Mouse (Mus musculus) mouse trophoblast stem cell (cell line): ENCODE data around the gene AA467197.

Experiments
- in situ Hi-C, 2 experiments: fragments of 300-500 bp; cut with MseI, MboI; formaldehyde crosslinking; loops; 2 replicates in 1 of 2; 3 replicates in 1 of 2; pipeline ENCODE4 v1.15.1; 2025

Gene AA467197

GRCm38 (mm10) chr2:122637526-122637997, 776 bp downstream of the AA467197 start:
- in situ Hi-C loops = loop anchor here (10.0 kb wide), 1 partner anchor 117 kb away; no protein-coding TSS in a partner anchor

- in situ Hi-C loops = loop anchor here (10.0 kb wide), 1 partner anchor 117 kb away; no protein-coding TSS in a partner anchor
These were observed 1.2 kb downstream of the AA467197 start for GRCm38 (mm10) chr2:122638029-122638428.

GRCm38 (mm10) chr2:122638673-122639072, 1.9 kb downstream of the AA467197 start:
- in situ Hi-C loops = loop anchor here (10.0 kb wide), 1 partner anchor 116 kb away; no protein-coding TSS in a partner anchor

- in situ Hi-C loops = no loop called here
These were observed 15.6 kb downstream of the AA467197 start for GRCm38 (mm10) chr2:122652096-122653084.

- in situ Hi-C loops = no loop called here
These were observed 19.3 kb downstream of the AA467197 start for GRCm38 (mm10) chr2:122656052-122656451.

GRCm38 (mm10) chr2:122656767-122657166, 20.0 kb downstream of the AA467197 start:
- in situ Hi-C loops = no loop called here

GRCm38 (mm10) chr2:122657707-122658524, 21.1 kb downstream of the AA467197 start:
- in situ Hi-C loops = no loop called here

- in situ Hi-C loops = no loop called here
These were observed 23.0 kb downstream of the AA467197 start for GRCm38 (mm10) chr2:122659825-122660224.

GRCm38 (mm10) chr2:122665253-122665972, 28.6 kb downstream of the AA467197 start:
- in situ Hi-C loops = no loop called here

GRCm38 (mm10) chr2:122665973-122666875, 29.4 kb downstream of the AA467197 start:
- in situ Hi-C loops = no loop called here

- in situ Hi-C loops = no loop called here
These were observed 31.1 kb downstream of the AA467197 start for GRCm38 (mm10) chr2:122667856-122668255.

- in situ Hi-C loops = no loop called here
These were observed 34.9 kb downstream of the AA467197 start for GRCm38 (mm10) chr2:122671714-122672113.

- in situ Hi-C loops = no loop called here
These were observed 36.1 kb downstream of the AA467197 start for GRCm38 (mm10) chr2:122672841-122673240.

- in situ Hi-C loops = no loop called here
These were observed 38.3 kb downstream of the AA467197 start for GRCm38 (mm10) chr2:122675126-122675525.

- in situ Hi-C loops = no loop called here
These were observed 44.8 kb downstream of the AA467197 start for GRCm38 (mm10) chr2:122681379-122682137.

- in situ Hi-C loops = no loop called here
These were observed 45.7 kb downstream of the AA467197 start for GRCm38 (mm10) chr2:122682520-122682919.

GRCm38 (mm10) chr2:122683641-122684040, 46.9 kb downstream of the AA467197 start:
- in situ Hi-C loops = no loop called here

GRCm38 (mm10) chr2:122686665-122687064, 49.9 kb downstream of the AA467197 start:
- in situ Hi-C loops = no loop called here
